Mouse (Mus musculus): ENCODE measurements around the gene Baz2b. TPM values are rescaled to one million over a fixed set of nuclear protein-coding genes. Genes with fewer than 3 reads are reported as not detected.

Baz2b gene
- polyA plus RNA-seq, 1 experiment from 2014 or later = 33.8 TPM

DNA sequence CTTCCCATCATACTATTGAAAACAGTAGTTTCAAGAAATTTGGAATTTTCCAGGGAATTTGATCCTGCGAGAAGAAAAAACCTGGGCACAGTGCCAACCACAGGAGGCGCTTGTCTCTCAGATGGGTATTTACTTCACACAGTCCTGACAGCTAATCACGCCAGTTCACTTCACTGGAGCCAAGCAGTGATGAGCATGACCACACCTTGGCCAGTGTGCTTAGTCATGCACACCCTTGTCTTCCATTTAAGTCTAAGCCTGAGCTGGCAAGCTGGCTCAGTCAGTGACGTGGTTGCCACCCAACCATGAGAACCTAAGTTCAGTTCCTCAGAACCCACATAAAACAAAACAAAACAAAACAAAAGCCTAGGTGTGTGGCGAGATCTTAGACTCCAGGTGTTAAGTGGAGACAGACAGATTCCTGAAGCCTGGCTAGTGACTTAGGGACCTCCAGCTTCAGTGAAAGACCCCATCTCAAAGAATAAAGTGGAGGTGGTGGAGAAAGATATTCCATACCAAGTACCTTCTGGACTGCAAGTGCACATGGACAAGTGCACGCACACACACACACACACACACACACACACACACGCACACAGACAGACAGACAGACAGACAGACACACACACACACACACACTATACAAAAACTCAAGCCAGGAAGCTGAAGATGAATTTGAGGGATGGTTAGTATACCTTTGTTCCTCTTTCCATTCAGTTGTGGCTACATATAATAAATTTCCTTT, 37.7 kb downstream of the Baz2b start:
- no peak overlapping the region for H3K4me2 ChIP-seq (replicated peaks; ENCODE audit: low read depth)
- no peak overlapping the region for H3K9ac ChIP-seq (ENCODE audit: low read depth, low read length)
- H3K4me3 ChIP-seq (ENCODE audit: low read depth, low read length) = no peak overlapping the region
- TF ChIP-seq CTCF (IDR thresholded peaks at IDR 0.05; ENCODE audit: low read depth) = no peak
- no peak for ATAC-seq
- H3K36me3 ChIP-seq (ENCODE audit: control insufficient read depth, insufficient read depth) = no peaks in the 10 kb centered on the region
- no peaks in the 10 kb centered on the region for H3K4me1 ChIP-seq (replicated peaks; ENCODE audit: control insufficient read depth, insufficient read depth, low read length)
- 64% methylated on average over 7 of the region's 7 CpGs for whole genome bisulfite sequencing
- H3K27me3 ChIP-seq (replicated peaks; ENCODE audit: control insufficient read depth, insufficient read depth, low read length) = no peaks in the 10 kb centered on the region
- no peak overlapping the region for H3K27ac ChIP-seq (ENCODE audit: low read depth, low read length)
- no peaks in the 10 kb centered on the region for H3K9me3 ChIP-seq (ENCODE audit: control insufficient read depth)

GRCm38 (mm10) chr2:60166878-60167277, 42.8 kb downstream of the Baz2b start:
- Histone ChIP-seq H3K4me1 (replicated peaks; ENCODE audit: control insufficient read depth, insufficient read depth, low read length) (no peaks in the 10 kb centered on the region), H3K9ac (ENCODE audit: low read depth, low read length) (no peak overlapping the region), H3K36me3 (ENCODE audit: control insufficient read depth, insufficient read depth) (no peaks in the 10 kb centered on the region), H3K27me3 (replicated peaks; ENCODE audit: control insufficient read depth, insufficient read depth, low read length) (no peaks in the 10 kb centered on the region), H3K4me3 (ENCODE audit: low read depth, low read length) (no peak overlapping the region), H3K9me3 (ENCODE audit: control insufficient read depth) (no peaks in the 10 kb centered on the region), H3K27ac (ENCODE audit: low read depth, low read length) (no peak overlapping the region), H3K4me2 (replicated peaks; ENCODE audit: low read depth) (no peak overlapping the region)
- WGBS = 43% methylated on average over 4 of the region's 4 CpGs
- ATAC-seq = 0 out of 2 replicates have a peak, but pooled peaks have one; percentile 28
- TF ChIP-seq CTCF (IDR thresholded peaks at IDR 0.05; ENCODE audit: low read depth) = no peak

DNA sequence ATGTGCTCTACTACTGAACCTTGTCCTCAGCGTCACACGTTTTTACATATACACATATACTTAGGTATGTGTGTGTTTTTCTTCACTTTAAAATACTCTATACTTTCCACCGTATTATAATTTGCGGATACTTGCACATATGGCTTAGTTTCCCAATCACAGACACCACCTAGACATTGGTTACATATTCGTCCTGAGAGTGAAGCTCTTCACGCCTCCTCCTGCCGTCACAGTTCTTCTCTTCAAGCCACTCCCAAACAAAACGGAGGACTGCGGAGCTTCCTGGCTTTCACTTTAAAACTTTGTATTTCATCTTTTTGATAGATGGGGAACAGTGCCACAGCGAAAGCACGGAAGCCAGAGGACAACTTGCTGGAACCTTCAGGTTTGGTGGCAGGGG, 44.0 kb downstream of the Baz2b start:
- TF ChIP-seq CTCF (IDR thresholded peaks at IDR 0.05; ENCODE audit: low read depth) = no peak
- no peaks in the 10 kb centered on the region for H3K36me3 ChIP-seq (ENCODE audit: control insufficient read depth, insufficient read depth)
- no peak overlapping the region for H3K4me2 ChIP-seq (replicated peaks; ENCODE audit: low read depth)
- WGBS = 89% methylated on average over 11 of the region's 11 CpGs
- no peak overlapping the region for H3K9ac ChIP-seq (ENCODE audit: low read depth, low read length)
- no peak overlapping the region for H3K4me3 ChIP-seq (ENCODE audit: low read depth, low read length)
- no peak for ATAC-seq
- H3K27me3 ChIP-seq (replicated peaks; ENCODE audit: control insufficient read depth, insufficient read depth, low read length) = no peaks in the 10 kb centered on the region
- H3K4me1 ChIP-seq (replicated peaks; ENCODE audit: control insufficient read depth, insufficient read depth, low read length) = no peaks in the 10 kb centered on the region
- H3K9me3 ChIP-seq (ENCODE audit: control insufficient read depth) = no peaks in the 10 kb centered on the region
- H3K27ac ChIP-seq (ENCODE audit: low read depth, low read length) = no peak overlapping the region

- Histone ChIP-seq H3K27ac (ENCODE audit: low read depth, low read length) (no peak overlapping the region), H3K9me3 (ENCODE audit: control insufficient read depth) (no peaks in the 10 kb centered on the region), H3K4me3 (ENCODE audit: low read depth, low read length) (no peak overlapping the region), H3K4me1 (replicated peaks; ENCODE audit: control insufficient read depth, insufficient read depth, low read length) (no peaks in the 10 kb centered on the region), H3K27me3 (replicated peaks; ENCODE audit: control insufficient read depth, insufficient read depth, low read length) (no peaks in the 10 kb centered on the region), H3K4me2 (replicated peaks; ENCODE audit: low read depth) (no peak overlapping the region), H3K9ac (ENCODE audit: low read depth, low read length) (no peak overlapping the region), H3K36me3 (ENCODE audit: control insufficient read depth, insufficient read depth) (no peaks in the 10 kb centered on the region)
- ATAC-seq = no peak
- TF ChIP-seq CTCF (IDR thresholded peaks at IDR 0.05; ENCODE audit: low read depth) = no peak
- 49% methylated on average over 2 of the region's 2 CpGs for WGBS
Observed at GRCm38 (mm10) chr2:60163744-60164143, 45.9 kb downstream of the Baz2b start.

- Histone ChIP-seq H3K4me3 (ENCODE audit: low read depth, low read length) (no peak overlapping the region), H3K36me3 (ENCODE audit: control insufficient read depth, insufficient read depth) (no peaks in the 10 kb centered on the region), H3K9ac (ENCODE audit: low read depth, low read length) (no peak overlapping the region), H3K4me2 (replicated peaks; ENCODE audit: low read depth) (no peak overlapping the region), H3K27ac (ENCODE audit: low read depth, low read length) (no peak overlapping the region), H3K27me3 (replicated peaks; ENCODE audit: control insufficient read depth, insufficient read depth, low read length) (no peaks in the 10 kb centered on the region), H3K9me3 (ENCODE audit: control insufficient read depth) (no peaks in the 10 kb centered on the region), H3K4me1 (replicated peaks; ENCODE audit: control insufficient read depth, insufficient read depth, low read length) (no peaks in the 10 kb centered on the region)
- ATAC-seq = no peak
- WGBS = 89% methylated on average over 2 of the region's 2 CpGs
- TF ChIP-seq CTCF (IDR thresholded peaks at IDR 0.05; ENCODE audit: low read depth) = no peak
Observed at GRCm38 (mm10) chr2:60152481-60152880, 57.2 kb downstream of the Baz2b start.

GRCm38 (mm10) chr2:60148651-60149050, 61.0 kb downstream of the Baz2b start:
- Histone ChIP-seq H3K4me3 (ENCODE audit: low read depth, low read length) (no peak overlapping the region), H3K4me2 (replicated peaks; ENCODE audit: low read depth) (no peak overlapping the region), H3K9me3 (ENCODE audit: control insufficient read depth) (no peaks in the 10 kb centered on the region), H3K27ac (ENCODE audit: low read depth, low read length) (no peak overlapping the region), H3K27me3 (replicated peaks; ENCODE audit: control insufficient read depth, insufficient read depth, low read length) (no peaks in the 10 kb centered on the region), H3K4me1 (replicated peaks; ENCODE audit: control insufficient read depth, insufficient read depth, low read length) (no peaks in the 10 kb centered on the region), H3K36me3 (ENCODE audit: control insufficient read depth, insufficient read depth) (no peaks in the 10 kb centered on the region), H3K9ac (ENCODE audit: low read depth, low read length) (no peak overlapping the region)
- 78% methylated on average over 5 of the region's 5 CpGs for WGBS
- TF ChIP-seq CTCF (IDR thresholded peaks at IDR 0.05; ENCODE audit: low read depth) = no peak
- no peak for ATAC-seq
